Mouse (Mus musculus): ENCODE data around the gene Rin3.

DNA sequence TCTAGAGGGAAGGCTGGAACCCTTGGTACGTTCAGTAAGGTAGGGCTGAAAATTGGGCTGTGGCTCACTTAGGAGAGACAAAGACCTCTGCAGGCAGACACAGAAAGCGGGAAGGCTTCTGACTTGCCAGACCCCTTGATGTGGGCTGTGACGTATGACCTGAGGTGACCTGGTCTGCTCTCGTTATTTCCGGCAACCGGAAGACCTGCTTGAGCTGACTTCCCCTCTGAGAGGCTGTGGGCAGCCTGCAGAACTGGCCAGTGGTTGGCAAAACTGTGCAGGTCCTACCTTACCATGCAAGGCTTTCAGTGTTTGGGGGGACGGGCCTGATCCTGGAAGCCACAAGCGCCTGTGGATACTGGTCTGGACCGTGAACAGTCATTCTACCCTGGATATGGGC lies 19.5 kb downstream of the Rin3 start:
- TF ChIP-seq CTCF (IDR thresholded peaks at IDR 0.05; ENCODE audit: low read depth) (no peak), EP300 (IDR thresholded peaks at IDR 0.05; ENCODE audit: low read depth) (no peak)
